In the genomic region with DNA sequence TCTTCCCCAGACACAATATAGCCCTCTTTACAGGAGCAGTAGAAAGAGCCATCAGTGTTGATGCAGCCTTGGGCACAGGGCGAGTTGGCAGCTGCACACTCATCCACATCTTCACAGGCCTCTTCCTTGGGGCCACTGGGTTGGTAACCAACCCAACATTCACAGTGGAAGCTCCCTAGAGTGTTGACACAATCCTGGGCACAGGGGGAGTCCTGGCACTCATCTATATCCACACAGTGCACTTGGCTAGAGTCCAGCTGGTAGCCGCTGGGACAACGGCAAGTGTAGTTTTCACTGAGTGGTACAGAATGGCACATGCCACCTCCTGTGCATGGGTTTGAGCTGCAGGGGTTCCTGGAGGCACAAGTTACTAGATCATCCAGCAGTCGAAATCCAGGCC, we compare ENCODE assay signal across 8 mouse cellular contexts. TPM values are rescaled to one million over a fixed set of nuclear protein-coding genes. Genes with fewer than 3 reads are reported as not detected.
DNase-seq lines count a peak whose midpoint lies in the region; ATAC-seq lines count a peak whose summit lies in the region.

No protein-coding gene starts in this region.

- H3K9ac ChIP-seq in hindbrain, embryonic 13.5 days: no peak overlapping the region; the same call in 1 of the 2 replicates
- peak overlapping the region; percentile 21; the same call in 1 of the 2 replicates for H3K9ac ChIP-seq in lung, embryonic 15.5 days

- DNase-seq in heart, adult 11 months: peak; percentile 92
- DNase-seq in heart, adult 8-10 months (ENCODE audit: low spot score): no peak
- DNase-seq in embryonic facial prominence, embryonic 10.5 days (ENCODE audit: low spot score): no peak
- no peak for DNase-seq in ovary, postnatal 14 days (ENCODE audit: low spot score)
- no peak for DNase-seq in left cerebral cortex, postnatal 36 days (ENCODE audit: low spot score in 2 of 2)

- ATAC-seq in hindbrain, embryonic 13.5 days (ENCODE audit: low FRiP score): peak; percentile 46; the same call in 1 of the 2 replicates
- ATAC-seq in lung, embryonic 15.5 days (ENCODE audit: borderline replicate concordance, extremely low read depth, low FRiP score, low TSS enrichment): no peak
- ATAC-seq in erythroblast, adult 5-6 weeks (replicated peaks; ENCODE audit: low FRiP score, poor library complexity, severe bottlenecking): no peak

- WGBS in embryonic facial prominence, embryonic 10.5 days: 93% methylated on average over 4 of the region's 4 CpGs
- 67% methylated on average over 4 of the region's 4 CpGs for WGBS in hindbrain, embryonic 13.5 days
- WGBS in lung, embryonic 15.5 days: 67% methylated on average over 4 of the region's 4 CpGs

- no peaks in the 10 kb centered on the region for H3K9me3 ChIP-seq in embryonic facial prominence, embryonic 10.5 days
- H3K9me3 ChIP-seq in hindbrain, embryonic 13.5 days: no peaks in the 10 kb centered on the region
- H3K9me3 ChIP-seq in lung, embryonic 15.5 days: no peaks in the 10 kb centered on the region

- peaks cover 24% of the 10 kb centered on the region for H3K4me1 ChIP-seq in embryonic facial prominence, embryonic 10.5 days
- H3K4me1 ChIP-seq in hindbrain, embryonic 13.5 days (replicated peaks): no peaks in the 10 kb centered on the region
- H3K4me1 ChIP-seq in lung, embryonic 15.5 days: peaks cover 6% of the 10 kb centered on the region; the same call in 1 of the 2 replicates

- H3K4me2 ChIP-seq in hindbrain, embryonic 13.5 days: no peak overlapping the region
- peak overlapping the region; percentile 35 for H3K4me2 ChIP-seq in lung, embryonic 15.5 days

- no peaks in the 10 kb centered on the region for H3K27me3 ChIP-seq in embryonic facial prominence, embryonic 10.5 days (replicated peaks; ENCODE audit: low read depth, poor library complexity, severe bottlenecking)
- no peaks in the 10 kb centered on the region for H3K27me3 ChIP-seq in hindbrain, embryonic 13.5 days
- no peaks in the 10 kb centered on the region for H3K27me3 ChIP-seq in lung, embryonic 15.5 days

- H3K4me3 ChIP-seq in embryonic facial prominence, embryonic 10.5 days: peak overlapping the region; percentile 24
- peak overlapping the region; percentile 7; the same call in 1 of the 2 replicates for H3K4me3 ChIP-seq in hindbrain, embryonic 13.5 days
- H3K4me3 ChIP-seq in lung, embryonic 15.5 days: peak overlapping the region; percentile 34

- no peaks in the 10 kb centered on the region for H3K36me3 ChIP-seq in embryonic facial prominence, embryonic 10.5 days (replicated peaks)
- H3K36me3 ChIP-seq in hindbrain, embryonic 13.5 days: no peaks in the 10 kb centered on the region
- H3K36me3 ChIP-seq in lung, embryonic 15.5 days: no peaks in the 10 kb centered on the region

- intact Hi-C loops in left cerebral cortex, postnatal 36 days (cut with DNase I): no loop called here

- no peak overlapping the region for H3K27ac ChIP-seq in embryonic facial prominence, embryonic 10.5 days (replicated peaks)
- 0 out of 2 replicates have a peak overlapping the region, but pooled peaks have one; percentile 71 for H3K27ac ChIP-seq in hindbrain, embryonic 13.5 days
- peak overlapping the region; percentile 83 for H3K27ac ChIP-seq in lung, embryonic 15.5 days

RNA-seq across cellular contexts. Expression of gene Cd93, which starts 1.2 kb away (rescaled TPM):
- 10 to 100 TPM; 30.6 to 48.2 (median 40.0) TPM for total RNA-seq in heart, adult 8-10 months (2022)
- 5.1 and 5.6 TPM in 2 replicates for polyA plus RNA-seq in embryonic facial prominence, embryonic 10.5 days (2016; fragmentation: Nextera tagmentation; extraction: Ambion mirVana)
- polyA plus RNA-seq in hindbrain, embryonic 13.5 days (2015; fragmentation: Nextera tagmentation; extraction: Ambion mirVana): 7.4 and 8.2 TPM in 2 replicates
- 33.4 and 35.4 TPM in 2 replicates for polyA plus RNA-seq in lung, embryonic 15.5 days (2015; fragmentation: Nextera tagmentation; extraction: Ambion mirVana)
- 8.8 and 14.2 TPM in 2 replicates for total RNA-seq in erythroblast, adult 5-6 weeks (2015; ENCODE audit: low replicate concordance)
- total RNA-seq in erythroblast, adult 5-6 weeks (2017; ENCODE audit: low replicate concordance): 9.1 and 9.4 TPM in 2 replicates
- total RNA-seq in left cerebral cortex, postnatal 36 days (2021): 1 to 10 TPM; 5.0 to 5.2 TPM

RNA-seq across cellular contexts. Expression of gene Thbd, which starts 34.2 kb away (rescaled TPM):
- 10 to 100 TPM; 34.5 to 51.7 (median 43.7) TPM for total RNA-seq in heart, adult 8-10 months (2022)
- 6.3 and 7.3 TPM in 2 replicates for polyA plus RNA-seq in embryonic facial prominence, embryonic 10.5 days (2016; fragmentation: Nextera tagmentation; extraction: Ambion mirVana)
- 8.8 and 10.3 TPM in 2 replicates for polyA plus RNA-seq in hindbrain, embryonic 13.5 days (2015; fragmentation: Nextera tagmentation; extraction: Ambion mirVana)
- polyA plus RNA-seq in lung, embryonic 15.5 days (2015; fragmentation: Nextera tagmentation; extraction: Ambion mirVana): 98.0 and 102 TPM in 2 replicates
- total RNA-seq in erythroblast, adult 5-6 weeks (2015; ENCODE audit: low replicate concordance): 2.3 and 3.1 TPM in 2 replicates
- total RNA-seq in erythroblast, adult 5-6 weeks (2017; ENCODE audit: low replicate concordance): 2.9 and 4.7 TPM in 2 replicates
- total RNA-seq in left cerebral cortex, postnatal 36 days (2021): 10 to 100 TPM in 1 of 2 experiments, 1 to 10 TPM in 1; 7.1 to 13.5 TPM

RNA-seq across cellular contexts. Expression of gene Sstr4, which starts 47.0 kb away (rescaled TPM):
- total RNA-seq in heart, adult 8-10 months (2022): 1 to 10 TPM in 3 of 4 experiments, under 1 TPM in 1; 0.98 to 1.8 (median 1.3) TPM
- polyA plus RNA-seq in embryonic facial prominence, embryonic 10.5 days (2016; fragmentation: Nextera tagmentation; extraction: Ambion mirVana): 0.85 and 1.0 TPM in 2 replicates
- polyA plus RNA-seq in hindbrain, embryonic 13.5 days (2015; fragmentation: Nextera tagmentation; extraction: Ambion mirVana): 2.1 and 2.5 TPM in 2 replicates
- 2.9 and 3.0 TPM in 2 replicates for polyA plus RNA-seq in lung, embryonic 15.5 days (2015; fragmentation: Nextera tagmentation; extraction: Ambion mirVana)
- total RNA-seq in erythroblast, adult 5-6 weeks (2015; ENCODE audit: low replicate concordance): not detected in 2 replicates
- total RNA-seq in erythroblast, adult 5-6 weeks (2017; ENCODE audit: low replicate concordance): 0.77 TPM in 1 of 2 replicates, not detected in the other
- 10 to 100 TPM; 36.1 to 37.9 TPM for total RNA-seq in left cerebral cortex, postnatal 36 days (2021)

Comparison
In these comparisons a context has a peak if more than half of its experiments do, and no peak if none do; other contexts are left out.
1. RNA of gene Sstr4, which starts 47.0 kb away (total RNA-seq): 36.1 to 37.9 TPM in left cerebral cortex, postnatal 36 days; 0.98 to 1.8 TPM in heart, adult 8-10 months and 0.77 TPM in erythroblast, adult 5-6 weeks; every median in the first group is over 10 times any median in the second.
2. Peak in every context shown above with its lines, with median percentiles within 50 percentile points of each other: H3K4me3 ChIP-seq.